Mouse (Mus musculus): ENCODE measurements at regions not wholly inside any gene's neighbourhood (a gene's known extent, or its start where the extent isn't known, plus 50 kb on each side); places are given as distances from the start of the nearest gene placed in this dataset.

GRCm38 (mm10) chr16:89625253-89625652, 54.3 kb upstream of the Krtap11-1 start:
- no peak for DNase-seq
